Mouse (Mus musculus) R1 (cell line): ENCODE data around the gene B3gntl1.
A peak's percentile ranks its signal among the peaks of the same experiment; 100 is the strongest.

Experiments
- DNase-seq: peaks from one replicate; pipeline ENCODE4 v3.0.0-alpha.2; 2018; ENCODE audit warnings: low read depth, low spot score

The B3gntl1 gene

DNA sequence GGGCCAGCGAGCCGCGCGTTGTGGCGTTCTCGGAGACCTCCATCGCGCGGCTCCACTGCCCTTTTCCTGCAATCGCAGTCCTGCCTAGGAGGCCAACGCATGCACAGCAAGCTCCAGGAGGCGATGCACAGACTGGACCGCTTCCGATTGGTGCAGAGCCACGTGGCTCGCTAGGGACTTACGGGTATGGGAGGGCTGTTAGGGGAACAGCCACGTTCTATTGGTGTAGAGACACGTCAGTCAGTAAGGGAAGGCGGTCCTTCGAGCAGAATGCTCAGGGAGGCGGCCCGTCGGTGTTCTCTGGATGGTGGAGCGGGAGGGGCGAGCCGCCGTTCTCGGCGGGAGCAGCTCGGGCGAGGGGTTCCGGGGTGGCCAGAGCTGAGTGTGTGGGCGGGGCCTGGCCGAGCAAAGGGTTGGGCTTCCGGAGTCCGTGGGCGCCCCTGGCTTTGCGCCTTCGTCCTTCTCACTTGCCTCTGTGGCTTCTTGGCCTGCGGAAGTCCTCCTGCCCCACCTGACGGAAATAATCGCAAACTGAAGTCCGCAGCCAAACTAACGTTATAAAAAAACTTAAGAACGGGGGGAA is at the start of gene B3gntl1:
Gene B3gntl1, minus strand, starts transcription at position 164 of the 583 bp plus-strand sequence.
- DNase-seq, result peak; percentile 99

DNA sequence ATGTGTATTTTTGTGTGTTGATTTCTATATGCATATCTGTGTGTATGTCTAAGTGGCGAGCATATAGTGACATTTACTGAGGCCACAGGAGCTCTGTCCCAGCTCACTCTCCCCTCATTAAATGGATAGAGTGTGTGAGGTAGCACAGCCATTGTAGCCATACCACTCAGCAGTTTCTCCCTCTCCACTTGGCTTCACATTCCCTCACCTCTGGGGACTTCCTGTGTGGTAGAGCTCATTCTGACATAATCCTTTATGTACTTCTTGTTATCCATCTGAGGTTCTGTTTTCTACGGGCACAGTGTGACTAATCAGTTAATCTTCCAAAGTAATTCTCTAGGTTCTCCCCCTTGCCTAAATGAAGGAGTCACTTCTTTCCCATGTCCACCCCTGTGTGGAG is 49.5 kb upstream of the B3gntl1 start:
- no peak for DNase-seq

DNA sequence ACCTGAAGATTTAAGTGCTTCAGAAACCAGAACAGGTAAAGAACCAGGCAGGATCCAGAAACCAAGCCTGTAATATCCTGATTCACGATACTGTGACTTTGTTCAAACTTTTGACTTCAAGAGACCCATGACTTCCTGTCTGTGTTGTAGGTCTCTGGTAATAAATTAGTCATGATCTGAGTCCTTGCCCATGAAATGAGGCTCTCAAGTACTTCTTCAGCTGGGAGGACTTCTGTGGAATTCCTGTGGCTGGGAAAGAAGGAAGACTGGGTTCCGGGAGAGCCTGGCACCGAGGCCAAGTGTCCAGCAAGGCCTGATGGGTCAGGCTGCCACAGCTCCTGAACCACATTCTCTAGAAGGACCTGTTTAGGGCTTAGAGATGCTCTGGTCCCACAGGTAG is 47.8 kb upstream of the B3gntl1 start:
- DNase-seq, result no peak

DNA sequence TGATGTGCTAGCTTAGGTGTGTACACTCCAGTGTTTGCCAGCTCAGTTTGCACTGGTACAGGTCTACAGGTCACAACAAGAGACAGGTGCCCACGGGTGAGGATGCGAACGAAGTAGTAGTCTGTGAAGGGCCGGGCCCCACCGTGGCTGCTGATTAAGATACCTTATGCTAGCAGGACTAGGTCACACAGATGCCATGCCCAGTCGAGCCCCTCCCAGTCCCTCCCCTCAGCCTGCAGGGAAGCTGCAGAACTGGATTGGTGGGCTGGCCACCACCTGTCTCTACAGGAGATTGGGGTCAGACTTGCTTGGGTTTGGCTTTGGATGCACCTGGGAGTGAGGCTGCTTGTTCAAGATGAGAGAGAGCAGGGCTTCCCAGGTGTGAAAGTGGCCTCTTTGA is 44.8 kb upstream of the B3gntl1 start:
- DNase-seq, result no peak

DNA sequence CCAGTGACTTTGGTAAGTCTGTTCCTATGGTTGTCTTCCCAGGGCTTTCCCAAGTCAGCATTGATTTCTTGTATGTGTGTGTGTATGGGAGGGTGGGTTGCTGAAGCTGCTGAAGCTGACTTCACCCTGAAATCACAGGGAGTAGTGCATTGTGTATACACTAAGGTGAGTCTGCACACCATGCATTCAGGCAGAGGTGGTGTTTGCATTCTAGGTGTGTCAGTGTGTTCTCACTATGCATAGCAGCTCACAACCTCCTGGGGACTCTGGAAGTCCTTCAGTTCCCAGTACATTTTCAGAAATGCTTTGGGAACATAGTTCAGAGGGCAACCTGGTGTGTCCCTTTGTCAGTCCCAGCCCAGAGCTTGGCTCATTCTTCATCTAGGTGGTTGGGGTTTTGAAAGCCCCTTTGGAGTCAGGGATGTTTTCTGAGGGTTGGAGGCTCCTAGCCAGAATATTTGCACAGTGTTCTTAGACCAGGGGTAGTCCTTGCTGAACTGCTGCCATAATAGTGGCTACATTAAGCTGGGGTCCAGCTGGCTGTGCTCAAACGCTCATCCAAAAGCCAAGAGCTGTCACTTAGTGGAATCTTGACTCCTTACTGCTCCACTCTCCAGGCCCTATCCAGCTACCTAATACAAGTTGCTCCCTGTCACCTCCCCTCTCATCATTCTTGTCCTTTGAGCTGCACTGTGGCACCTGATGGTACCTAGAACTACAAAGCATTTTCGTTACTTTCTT is 42.0 kb upstream of the B3gntl1 start:
- no peak for DNase-seq

DNA sequence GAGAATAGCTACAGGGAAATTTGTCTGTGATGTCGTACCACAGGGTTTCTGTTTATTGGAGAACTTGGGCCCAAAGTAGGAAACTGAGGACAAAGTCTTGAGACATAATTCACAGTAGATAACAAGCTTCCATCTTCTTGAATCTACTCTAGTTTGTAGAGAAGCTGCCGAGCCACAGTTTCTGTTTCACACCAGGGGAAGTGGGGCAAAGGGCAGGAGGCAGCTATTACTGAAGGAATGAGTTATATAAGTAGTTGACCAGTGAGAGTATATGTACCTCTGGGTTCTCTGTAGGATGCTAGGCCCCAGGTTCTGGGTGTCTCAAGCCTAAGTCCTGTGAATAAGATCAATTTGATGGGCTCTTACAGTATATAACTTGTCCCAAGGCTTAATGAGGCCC is 40.6 kb upstream of the B3gntl1 start:
- DNase-seq, result no peak

DNA sequence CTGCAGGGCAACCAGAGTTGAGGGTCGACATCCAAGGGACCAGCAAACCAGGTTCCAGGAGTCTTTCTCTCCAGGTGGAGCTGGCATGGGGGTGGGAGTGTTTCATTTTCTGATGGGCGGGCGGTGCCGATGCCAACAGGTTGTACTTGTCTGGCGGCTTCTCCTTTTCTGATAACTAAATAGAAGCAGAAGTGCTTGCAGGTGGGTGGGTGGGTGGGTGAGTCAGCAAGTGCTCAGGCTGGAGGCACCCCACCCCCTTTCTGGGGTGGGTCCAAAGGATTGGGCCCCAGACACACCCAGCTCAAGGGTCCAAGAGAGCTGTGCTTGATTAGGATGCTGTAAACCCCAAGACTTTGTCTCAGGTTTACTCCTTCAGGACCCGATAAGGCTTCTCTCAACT is 40.0 kb upstream of the B3gntl1 start:
- no peak for DNase-seq

DNA sequence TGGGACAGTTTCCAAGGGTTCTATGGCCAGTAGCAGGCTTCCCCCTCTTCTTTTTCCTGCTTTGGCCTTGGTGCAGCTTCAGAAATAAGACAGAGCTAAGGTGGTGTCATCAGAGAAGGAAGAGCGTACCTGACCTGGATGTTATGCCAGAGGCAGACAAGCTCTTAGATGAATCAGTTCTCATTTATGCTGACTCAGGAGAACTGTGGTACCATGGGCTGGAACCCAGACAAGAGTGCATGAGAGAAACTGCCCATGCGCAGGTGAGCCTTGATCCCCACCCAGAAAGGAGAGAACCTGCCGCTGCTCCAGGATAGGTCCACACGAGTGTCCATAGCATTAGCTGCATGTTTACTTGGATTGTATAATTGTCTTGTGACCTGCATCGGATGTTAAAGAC is 37.3 kb upstream of the B3gntl1 start:
- no peak for DNase-seq

DNA sequence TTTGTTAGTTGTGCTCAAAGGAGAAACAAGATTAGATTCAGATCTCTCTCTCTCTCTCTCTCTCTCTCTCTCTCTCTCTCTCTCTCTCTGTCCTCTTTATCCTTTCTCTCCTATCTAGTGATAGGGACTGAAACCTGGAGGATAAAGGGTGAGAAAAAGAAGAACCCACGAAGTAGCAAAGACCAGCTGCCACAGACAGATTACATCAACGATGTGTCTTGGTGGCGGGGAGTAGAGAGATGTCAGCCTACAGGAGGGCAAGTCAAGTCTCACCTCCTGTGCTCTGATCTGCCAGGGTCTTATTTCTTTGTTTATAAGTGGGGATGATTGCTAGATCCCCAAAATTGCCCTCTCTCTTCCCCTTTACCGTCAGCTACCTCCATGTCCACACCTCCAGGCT is 36.3 kb upstream of the B3gntl1 start:
- no peak for DNase-seq

DNA sequence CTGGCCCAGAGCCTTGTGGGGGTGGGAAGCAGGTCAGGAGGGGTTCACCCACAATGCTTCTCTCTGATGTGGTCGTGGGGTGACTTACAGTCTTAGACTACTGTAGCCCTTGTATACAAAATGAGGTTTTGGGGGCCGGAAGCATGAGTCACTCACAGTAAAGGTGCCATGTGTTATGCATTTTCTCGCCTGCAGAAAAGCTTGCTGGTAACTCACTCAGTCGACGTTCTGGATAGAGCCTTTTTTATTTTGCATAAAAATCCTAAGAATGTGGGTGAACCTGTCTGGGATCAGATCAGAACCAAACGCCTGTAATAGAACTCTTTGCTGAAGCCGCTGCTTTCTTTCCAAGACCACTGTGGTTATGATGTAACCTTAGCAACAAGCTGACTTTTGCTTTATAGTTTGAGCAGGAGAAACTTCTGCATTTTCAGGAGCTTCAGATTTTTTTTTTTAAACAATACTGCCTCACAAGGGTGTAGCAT is 33.6 kb upstream of the B3gntl1 start:
- DNase-seq, result peak; percentile 81

DNA sequence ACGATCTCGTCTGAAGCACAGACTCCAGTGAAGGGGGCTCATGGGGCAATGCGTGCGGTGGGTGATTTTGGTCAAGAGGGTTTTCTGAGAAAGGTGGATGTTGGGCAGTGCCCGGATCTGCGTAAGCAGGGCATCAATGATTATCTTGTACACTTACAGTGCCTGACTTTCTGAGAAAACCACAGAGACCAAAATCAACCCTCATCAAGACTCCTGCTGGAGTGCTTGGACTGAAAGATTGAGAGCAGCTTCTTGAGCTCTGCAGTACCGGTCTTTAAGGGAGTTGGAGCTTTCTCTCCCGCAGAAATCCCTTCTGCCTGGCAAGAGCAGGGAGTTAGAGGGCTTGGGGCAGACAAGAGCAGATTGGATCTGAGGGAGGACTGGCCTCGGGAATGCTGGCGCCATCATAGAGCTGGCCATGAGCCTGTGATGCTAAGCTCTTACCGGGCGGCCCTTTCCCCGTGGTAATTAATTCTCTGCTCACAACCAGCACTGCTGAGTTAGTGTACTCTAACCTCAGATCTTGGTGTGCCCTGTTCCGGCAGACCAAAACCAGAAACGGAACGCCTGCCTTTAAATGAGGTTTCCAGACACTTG is 30.8 kb upstream of the B3gntl1 start:
- DNase-seq, result peak; percentile 10

DNA sequence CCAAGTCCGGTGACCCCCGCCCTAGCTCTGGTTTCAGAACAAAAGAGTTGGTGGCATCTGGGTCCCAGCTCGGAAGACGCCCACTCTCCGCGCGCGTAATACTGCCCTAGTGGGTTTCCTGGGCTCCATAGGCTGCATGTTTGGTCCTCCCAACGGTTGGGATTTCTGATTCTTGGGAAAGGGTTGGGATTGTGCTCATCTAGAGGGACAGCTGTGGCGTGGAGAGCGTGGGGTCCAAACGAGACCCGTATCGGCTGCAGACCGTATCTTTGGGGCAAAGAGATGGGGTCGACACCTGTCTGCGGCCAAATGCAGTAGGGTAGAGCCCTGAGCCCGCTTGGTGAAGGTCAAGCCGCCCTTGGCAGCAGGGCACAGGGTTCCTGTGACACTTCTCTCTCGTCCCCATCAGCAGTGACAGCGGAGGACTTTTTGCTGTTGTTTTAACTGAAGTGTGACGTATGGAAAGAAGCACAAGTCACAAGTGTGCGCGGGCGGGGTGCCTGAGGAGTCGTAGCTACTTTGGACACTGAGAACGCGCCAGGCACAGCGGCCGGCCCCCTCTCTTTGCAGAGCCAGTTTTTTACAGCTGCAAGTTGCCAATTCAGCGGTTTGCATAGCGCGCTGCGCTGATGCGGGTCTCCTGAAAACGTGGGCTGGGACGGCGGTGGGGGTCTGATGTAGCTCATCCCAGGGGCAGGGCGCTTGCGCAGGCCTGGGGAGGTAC is 30.1 kb upstream of the B3gntl1 start:
- peak; percentile 45 for DNase-seq

DNA sequence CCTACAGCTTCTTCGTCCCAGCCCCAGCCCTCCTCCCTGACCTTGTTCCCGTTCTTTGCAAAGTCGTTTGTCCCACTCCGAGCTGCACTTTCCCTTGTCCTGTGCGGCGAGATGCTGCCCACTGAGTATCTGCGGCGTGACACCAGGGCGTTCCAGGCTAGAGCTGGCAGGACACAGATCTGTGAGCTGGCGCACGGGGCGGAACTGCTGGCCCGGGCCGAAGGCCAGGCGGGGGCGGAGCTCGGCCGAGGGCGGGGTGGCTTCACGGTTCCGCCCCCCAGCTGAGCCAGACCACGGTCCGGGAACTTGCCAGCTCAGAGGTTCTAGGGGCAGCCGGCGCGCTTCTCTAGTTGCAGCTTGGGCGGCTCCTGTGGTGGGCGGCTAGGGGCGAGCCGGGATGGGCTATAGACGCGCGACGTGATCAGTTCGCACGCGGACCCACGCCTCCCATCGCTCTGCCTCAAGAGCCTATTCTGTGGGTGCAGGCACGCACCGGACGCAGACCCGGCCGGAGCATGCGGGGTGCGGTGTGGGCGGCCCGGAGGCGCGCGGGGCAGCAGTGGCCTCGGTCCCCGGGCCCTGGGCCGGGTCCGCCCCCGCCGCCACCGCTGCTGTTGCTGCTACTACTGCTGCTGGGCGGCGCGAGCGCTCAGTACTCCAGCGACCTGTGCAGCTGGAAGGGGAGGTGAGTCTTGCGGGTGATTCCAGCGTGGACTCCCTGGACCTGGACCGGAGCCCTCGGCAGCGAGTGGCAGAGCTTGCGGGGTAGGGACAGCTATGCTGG is 29.4 kb upstream of the B3gntl1 start:
- DNase-seq, result peak; percentile 75

DNA sequence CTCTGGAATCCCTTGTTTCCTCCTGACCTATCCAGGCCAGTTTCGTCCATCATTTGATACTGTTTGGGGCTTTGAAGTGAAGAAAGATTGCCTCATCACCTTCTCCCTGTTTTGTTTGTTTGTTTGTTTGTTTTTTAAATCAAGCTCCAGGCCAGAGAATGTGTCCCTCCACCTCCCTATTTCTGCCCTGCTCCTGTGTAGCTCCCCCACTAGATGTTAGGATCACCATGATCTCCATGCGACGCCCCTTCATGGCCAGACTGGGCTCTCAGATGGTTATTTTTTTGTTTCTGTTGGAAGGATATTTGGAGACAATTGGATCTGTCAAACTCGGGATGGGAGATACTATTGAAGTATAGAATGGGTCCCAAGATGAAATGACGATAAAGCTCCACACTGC is 28.3 kb upstream of the B3gntl1 start, which contains the start of gene Metrnl:
Gene Metrnl, plus strand, starts transcription at position 301 of the 400 bp plus-strand sequence.
- no peak for DNase-seq

DNA sequence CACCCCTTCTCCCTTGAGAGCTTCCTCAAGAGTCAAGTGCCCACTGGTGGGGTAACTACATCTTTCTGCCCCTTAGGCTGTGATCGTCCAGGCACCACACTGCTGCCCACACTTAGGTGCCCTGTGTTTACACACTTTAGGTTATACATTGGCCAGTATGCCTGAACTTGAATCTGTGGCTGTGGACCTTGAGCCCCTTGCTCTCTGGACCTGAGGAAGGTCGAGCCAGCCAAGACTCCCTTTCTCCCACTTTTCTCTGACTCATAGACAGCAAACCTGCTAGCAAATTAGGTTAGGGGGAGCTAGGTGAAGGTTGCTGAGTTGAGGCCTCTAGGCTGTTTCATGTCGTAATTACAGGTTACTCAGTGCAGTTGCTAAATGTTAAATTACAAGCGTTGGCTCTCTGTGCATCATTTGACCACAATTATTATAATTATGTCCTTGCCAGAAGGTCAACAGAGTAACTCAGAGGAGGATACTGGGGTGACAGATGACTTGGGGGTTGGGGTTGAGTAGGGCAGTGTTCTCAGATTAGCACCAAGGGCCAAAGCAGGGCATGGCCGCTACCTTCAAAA is 25.5 kb upstream of the B3gntl1 start:
- DNase-seq, result no peak

DNA sequence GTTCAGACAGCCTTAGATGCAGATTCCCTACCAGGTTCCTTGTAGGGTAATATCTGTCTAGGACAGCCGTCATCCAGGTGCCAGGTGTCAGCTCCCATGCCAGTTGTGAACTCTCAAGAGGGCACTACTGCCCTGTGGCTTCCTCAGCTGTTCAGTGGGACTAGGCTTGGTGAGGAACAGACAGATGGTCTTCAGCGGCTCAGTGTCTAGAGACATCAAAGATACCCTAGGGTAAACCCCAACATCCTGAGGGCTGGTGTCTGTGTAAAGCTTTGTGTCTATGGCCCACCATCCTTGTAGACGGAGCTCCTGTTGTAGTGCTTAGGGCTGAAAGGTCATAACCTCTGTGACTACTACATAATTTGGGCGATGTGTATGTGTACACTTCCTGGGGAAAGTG is 24.3 kb upstream of the B3gntl1 start:
- no peak for DNase-seq

DNA sequence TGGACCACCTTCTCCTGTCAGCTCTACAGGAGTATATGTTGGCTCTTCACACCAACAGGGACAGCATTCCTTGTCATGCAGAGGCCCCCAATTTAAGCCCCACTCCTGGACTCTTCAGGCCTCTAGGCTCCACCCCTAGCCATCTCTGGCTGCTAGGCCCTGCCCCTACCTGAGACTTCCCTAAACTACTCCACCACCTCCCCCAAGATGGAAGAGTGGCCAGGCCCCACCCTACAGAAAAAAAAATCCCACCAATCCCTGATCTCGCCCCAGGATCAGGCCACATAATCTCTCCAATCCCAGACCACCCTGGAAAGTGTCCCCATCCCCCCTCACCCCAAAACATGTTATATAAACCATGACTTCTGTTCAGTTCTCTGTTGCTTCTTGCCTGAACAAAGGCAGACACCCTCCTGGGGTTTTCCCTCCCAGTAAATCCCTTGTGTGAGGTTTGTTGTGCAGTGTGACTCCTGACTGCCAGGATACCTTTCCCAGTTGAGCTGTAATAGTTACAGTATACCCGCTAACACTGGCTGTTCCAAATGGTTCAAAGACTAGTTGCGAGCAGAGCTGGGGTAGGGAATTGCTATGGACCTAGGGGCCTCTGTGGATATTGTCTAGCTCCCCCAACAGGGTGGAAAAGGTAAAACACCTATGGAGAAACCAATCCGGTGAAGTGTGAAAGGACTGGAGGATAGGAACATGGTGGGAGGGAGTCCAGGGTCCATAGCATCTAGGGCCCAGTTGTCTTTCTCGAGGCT is 22.5 kb upstream of the B3gntl1 start:
- DNase-seq, result peak; percentile 51

DNA sequence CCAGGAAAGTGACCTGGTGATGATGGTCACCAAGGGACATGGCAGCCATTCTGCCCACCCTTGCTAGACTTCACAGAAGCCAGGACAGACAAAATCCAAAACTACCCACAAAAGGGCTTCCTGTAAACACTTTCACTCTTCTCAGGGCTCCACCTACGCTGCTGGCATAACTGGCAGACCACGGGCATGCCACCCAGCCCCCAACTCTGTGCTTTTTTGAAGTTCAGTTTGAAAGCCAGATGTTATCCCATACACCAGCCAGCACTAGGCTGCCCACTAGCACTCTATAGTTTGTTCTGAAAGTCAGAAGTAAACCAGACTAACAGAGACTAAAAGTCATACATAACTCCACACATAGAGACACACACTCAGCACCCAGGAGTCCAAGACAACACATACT is 15.1 kb upstream of the B3gntl1 start:
- no peak for DNase-seq

DNA sequence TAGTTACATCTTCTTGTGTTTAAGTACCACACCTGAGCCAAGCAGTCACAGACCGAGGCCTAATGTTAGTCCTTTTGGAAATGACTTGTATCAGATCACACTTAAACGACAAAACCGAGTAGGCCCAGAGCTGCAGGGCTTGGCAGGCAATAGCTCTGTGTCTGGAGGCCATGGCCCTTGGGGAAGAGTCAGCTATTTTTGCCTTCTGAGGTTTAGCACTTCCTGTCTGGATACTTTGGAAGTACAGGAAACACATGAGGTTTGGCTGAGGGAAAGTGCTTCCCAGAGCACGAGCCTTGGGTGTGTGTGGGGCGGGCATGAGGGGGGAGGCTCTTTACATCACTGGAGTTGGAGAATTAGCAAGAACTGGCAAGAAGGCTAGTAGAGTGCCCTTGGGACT is 13.7 kb upstream of the B3gntl1 start:
- no peak for DNase-seq

DNA sequence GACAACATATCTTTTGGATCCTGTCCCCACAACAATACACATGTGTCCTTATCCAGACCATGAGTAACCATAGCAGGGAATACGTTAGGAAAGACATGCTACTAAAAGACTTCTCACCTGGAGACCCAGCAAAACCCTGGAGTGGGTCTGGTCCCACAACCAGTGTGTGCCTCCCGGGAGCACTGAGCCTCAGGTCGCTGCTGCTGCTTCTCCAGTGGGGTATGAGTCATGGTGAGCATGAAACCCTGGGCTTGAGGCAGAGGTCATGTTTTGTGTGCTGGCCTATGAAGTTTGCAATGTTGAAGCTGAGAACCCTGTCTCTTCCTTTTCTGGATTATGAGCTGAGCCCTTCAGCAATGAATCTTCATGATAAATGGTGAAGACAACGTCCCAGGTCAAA is 13.1 kb upstream of the B3gntl1 start:
- DNase-seq, result no peak
